Mouse (Mus musculus): ENCODE results near the gene Lrrc55.

The Lrrc55 gene

GRCm38 (mm10) chr2:85132204-85132603 lies 64.8 kb downstream of the Lrrc55 start:
- in situ Hi-C loops (cut with MboI, MseI) = loop anchor here (5.0 kb wide), 1 partner anchor 430 kb away; no protein-coding TSS in a partner anchor

DNA sequence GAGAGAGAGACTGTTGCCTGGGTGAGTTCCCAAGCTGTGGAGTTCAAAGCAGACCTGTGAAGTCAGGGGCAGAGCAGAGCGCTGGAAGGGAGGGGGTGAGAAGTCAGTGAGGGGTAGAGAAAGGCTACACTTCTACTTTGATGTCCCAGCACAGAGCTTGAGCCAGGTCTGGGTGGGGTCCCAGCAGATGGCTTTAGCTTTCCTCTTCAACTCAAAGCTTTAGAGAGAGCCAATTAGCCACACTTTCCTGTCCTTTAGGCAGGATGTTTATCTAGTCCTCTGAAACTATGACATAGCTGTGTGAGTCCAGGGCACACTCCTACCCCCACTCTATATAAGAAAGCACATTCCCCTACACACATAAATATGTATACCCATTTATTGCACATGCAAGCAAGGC lies 65.3 kb downstream of the Lrrc55 start:
- in situ Hi-C loops (cut with MboI, MseI) = loop anchor here (5.0 kb wide), 1 partner anchor 431 kb away; no protein-coding TSS in a partner anchor

- in situ Hi-C loops (cut with MboI, MseI) = loop anchor here (5.0 kb wide), 1 partner anchor 431 kb away; no protein-coding TSS in a partner anchor
Observed at GRCm38 (mm10) chr2:85131226-85131625, 65.8 kb downstream of the Lrrc55 start.

DNA sequence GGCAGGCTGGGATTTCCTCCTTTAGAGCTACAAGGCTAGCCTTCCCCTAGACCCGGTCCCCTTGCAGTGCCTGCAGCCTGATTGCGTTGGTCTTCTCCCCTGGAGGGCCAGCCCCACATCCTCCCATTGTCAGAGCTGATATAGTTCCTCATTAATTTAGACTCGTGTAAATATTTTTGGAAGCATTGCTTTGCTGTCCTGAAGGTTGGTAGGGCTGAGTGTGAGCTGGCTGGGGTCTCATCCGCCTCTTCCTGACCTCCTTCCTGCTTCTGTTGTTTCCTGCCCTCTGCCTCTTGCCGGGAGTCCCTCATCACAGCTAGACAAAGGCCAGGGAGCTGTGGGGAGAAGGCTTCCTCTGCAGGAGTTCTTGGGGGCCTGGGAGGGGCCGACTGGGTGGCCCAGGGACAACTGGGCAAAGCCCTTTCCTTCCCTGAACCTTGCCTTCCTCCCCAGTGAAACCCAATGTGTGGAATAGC lies 67.5 kb downstream of the Lrrc55 start:
- in situ Hi-C loops (cut with MboI, MseI) = no loop called here

GRCm38 (mm10) chr2:85123869-85124535 lies 73.0 kb downstream of the Lrrc55 start:
- in situ Hi-C loops (cut with MboI, MseI) = loop anchor here (5.0 kb wide), 1 partner anchor 123 kb away; no protein-coding TSS in a partner anchor

DNA sequence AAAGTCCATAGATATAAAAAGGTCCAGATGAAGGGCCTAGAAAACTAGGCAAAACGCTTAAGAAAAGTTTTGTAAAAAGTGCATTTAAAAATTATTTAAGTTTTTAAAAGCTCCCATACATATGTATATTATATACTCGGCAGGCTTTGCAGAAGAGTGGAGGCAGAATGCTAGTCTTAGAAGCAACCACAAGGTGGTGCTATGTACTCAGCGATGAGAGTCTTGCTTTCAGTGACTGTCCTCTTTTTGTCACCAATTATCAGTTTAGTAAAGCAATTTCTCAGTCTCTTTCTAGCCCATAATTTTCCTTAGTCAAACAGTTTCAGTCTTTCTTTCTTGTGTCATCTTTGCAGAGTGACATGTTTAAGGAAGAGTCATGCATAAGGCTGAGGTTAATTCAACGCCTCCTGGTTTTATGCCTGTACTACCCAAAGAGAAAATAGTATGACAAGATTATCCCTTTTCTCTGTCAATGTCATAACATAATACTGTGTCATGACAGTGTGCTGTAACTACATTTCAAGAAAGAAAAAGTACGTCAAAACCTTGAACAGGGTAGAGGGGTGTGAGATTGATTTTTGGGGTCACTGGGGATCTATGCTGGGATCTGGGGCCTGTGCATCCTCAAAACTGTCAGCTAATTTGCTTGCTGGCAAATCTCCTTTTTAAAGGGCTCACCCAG lies 73.7 kb downstream of the Lrrc55 start:
- in situ Hi-C loops (cut with MboI, MseI) = loop anchor here (5.0 kb wide), 1 partner anchor 124 kb away; no protein-coding TSS in a partner anchor
